Mouse (Mus musculus): ENCODE measurements around the gene Itgb3bp. TPM values are rescaled to one million over a fixed set of nuclear protein-coding genes. Genes with fewer than 3 reads are reported as not detected.

Itgb3bp gene
- polyA plus RNA-seq, 1 experiment = 7.6 TPM

DNA sequence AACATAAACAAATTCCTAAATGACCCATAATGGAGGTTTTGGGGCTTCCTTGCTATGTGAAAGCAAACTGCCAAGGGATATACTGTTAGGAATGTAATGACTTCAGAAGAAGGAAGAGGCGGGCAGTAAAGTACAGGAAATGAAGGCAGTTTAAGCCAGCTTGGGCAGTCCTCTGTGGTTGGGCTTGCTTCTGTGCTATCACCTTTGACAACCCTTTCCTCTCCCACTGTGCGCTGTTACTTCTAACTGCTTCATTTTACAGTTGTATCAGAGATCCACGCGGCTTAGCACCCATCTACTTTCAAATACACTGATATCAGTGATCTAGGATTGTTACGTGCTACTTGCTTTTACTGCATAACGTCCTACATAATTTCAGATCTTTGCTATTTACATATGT, 137.2 kb downstream of the Itgb3bp start:
- Histone ChIP-seq H3K4me3 (ENCODE audit: control insufficient read depth, low read depth, low read length) (no peak overlapping the region), H3K36me3 (ENCODE audit: control insufficient read depth, insufficient read depth, low read length) (no peaks in the 10 kb centered on the region), H3K27ac (ENCODE audit: control insufficient read depth, insufficient read depth, low read depth, low read length) (no peak overlapping the region), H3K27me3 (ENCODE audit: control insufficient read depth, insufficient read depth, low read length) (no peaks in the 10 kb centered on the region), H3K4me1 (ENCODE audit: control insufficient read depth, insufficient read depth, low read length) (no peaks in the 10 kb centered on the region)
- no peak for TF ChIP-seq CTCF (IDR thresholded peaks at IDR 0.05; ENCODE audit: control insufficient read depth, insufficient read depth, insufficient replicate concordance, low read depth, low read length)
- no peak for TF ChIP-seq POLR2A (IDR thresholded peaks at IDR 0.05; ENCODE audit: control insufficient read depth, low read depth, low read length)

DNA sequence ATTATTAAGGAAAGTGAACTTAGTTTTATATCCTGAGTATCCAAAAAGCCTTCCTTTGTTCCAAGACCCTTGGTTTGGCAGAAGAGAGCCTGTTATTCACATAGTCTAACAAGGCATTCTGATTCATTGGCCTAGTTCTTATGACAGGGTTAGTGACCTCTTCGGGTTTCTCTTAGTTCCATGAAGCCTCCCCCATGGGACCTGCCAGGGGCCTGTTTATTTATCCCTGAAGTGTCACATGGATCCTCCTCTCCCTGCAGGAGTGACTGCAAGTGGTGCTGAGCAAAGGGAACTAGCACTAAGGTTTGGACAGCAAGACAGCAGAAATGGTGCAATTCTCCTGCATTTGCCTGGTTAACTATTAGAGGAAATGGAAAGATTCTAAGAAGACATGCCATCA, 156.6 kb downstream of the Itgb3bp start:
- H3K36me3 ChIP-seq (ENCODE audit: control insufficient read depth, insufficient read depth, low read length) = no peaks in the 10 kb centered on the region
- no peaks in the 10 kb centered on the region for H3K4me1 ChIP-seq (ENCODE audit: control insufficient read depth, insufficient read depth, low read length)
- no peak overlapping the region for H3K27ac ChIP-seq (ENCODE audit: control insufficient read depth, insufficient read depth, low read depth, low read length)
- no peak overlapping the region for H3K4me3 ChIP-seq (ENCODE audit: control insufficient read depth, low read depth, low read length)
- H3K27me3 ChIP-seq (ENCODE audit: control insufficient read depth, insufficient read depth, low read length) = no peaks in the 10 kb centered on the region
- TF ChIP-seq CTCF (IDR thresholded peaks at IDR 0.05; ENCODE audit: control insufficient read depth, insufficient read depth, insufficient replicate concordance, low read depth, low read length) (no peak), POLR2A (IDR thresholded peaks at IDR 0.05; ENCODE audit: control insufficient read depth, low read depth, low read length) (no peak)

DNA sequence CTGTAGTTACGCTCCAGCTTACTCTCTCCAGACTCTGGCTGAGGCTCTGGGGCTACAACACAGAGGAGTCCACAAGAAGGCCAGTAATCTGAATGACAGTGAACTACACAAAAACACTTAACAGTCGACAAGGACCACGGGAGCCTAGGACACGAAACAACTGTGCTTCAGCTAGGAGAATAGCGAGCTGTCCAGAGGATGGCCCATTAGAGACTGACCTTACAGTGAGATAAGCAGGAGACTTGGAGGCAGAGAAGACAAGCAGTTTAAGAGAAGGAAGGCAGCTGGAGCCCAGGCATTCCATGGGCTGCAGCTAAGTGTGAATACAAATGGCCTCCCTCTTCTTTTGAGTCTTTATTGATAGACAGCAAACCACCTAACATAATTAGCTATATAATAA, 159.1 kb downstream of the Itgb3bp start:
- Histone ChIP-seq H3K4me1 (ENCODE audit: control insufficient read depth, insufficient read depth, low read length) (no peaks in the 10 kb centered on the region), H3K27me3 (ENCODE audit: control insufficient read depth, insufficient read depth, low read length) (no peaks in the 10 kb centered on the region), H3K36me3 (ENCODE audit: control insufficient read depth, insufficient read depth, low read length) (no peaks in the 10 kb centered on the region), H3K27ac (ENCODE audit: control insufficient read depth, insufficient read depth, low read depth, low read length) (no peak overlapping the region), H3K4me3 (ENCODE audit: control insufficient read depth, low read depth, low read length) (no peak overlapping the region)
- TF ChIP-seq POLR2A (IDR thresholded peaks at IDR 0.05; ENCODE audit: control insufficient read depth, low read depth, low read length) (no peak), CTCF (IDR thresholded peaks at IDR 0.05; ENCODE audit: control insufficient read depth, insufficient read depth, insufficient replicate concordance, low read depth, low read length) (no peak)

- Histone ChIP-seq H3K4me3 (ENCODE audit: control insufficient read depth, low read depth, low read length) (no peak overlapping the region), H3K27ac (ENCODE audit: control insufficient read depth, insufficient read depth, low read depth, low read length) (no peak overlapping the region), H3K36me3 (ENCODE audit: control insufficient read depth, insufficient read depth, low read length) (no peaks in the 10 kb centered on the region), H3K4me1 (ENCODE audit: control insufficient read depth, insufficient read depth, low read length) (no peaks in the 10 kb centered on the region), H3K27me3 (ENCODE audit: control insufficient read depth, insufficient read depth, low read length) (no peaks in the 10 kb centered on the region)
- no peak for TF ChIP-seq POLR2A (IDR thresholded peaks at IDR 0.05; ENCODE audit: control insufficient read depth, low read depth, low read length)
- no peak for TF ChIP-seq CTCF (IDR thresholded peaks at IDR 0.05; ENCODE audit: control insufficient read depth, insufficient read depth, insufficient replicate concordance, low read depth, low read length)
These were observed 162.9 kb downstream of the Itgb3bp start for GRCm38 (mm10) chr4:99766753-99767152.

- Histone ChIP-seq H3K36me3 (ENCODE audit: control insufficient read depth, insufficient read depth, low read length) (no peaks in the 10 kb centered on the region), H3K4me1 (ENCODE audit: control insufficient read depth, insufficient read depth, low read length) (no peaks in the 10 kb centered on the region), H3K27me3 (ENCODE audit: control insufficient read depth, insufficient read depth, low read length) (no peaks in the 10 kb centered on the region), H3K27ac (ENCODE audit: control insufficient read depth, insufficient read depth, low read depth, low read length) (no peak overlapping the region), H3K4me3 (ENCODE audit: control insufficient read depth, low read depth, low read length) (no peak overlapping the region)
- TF ChIP-seq CTCF (IDR thresholded peaks at IDR 0.05; ENCODE audit: control insufficient read depth, insufficient read depth, insufficient replicate concordance, low read depth, low read length) = no peak
- TF ChIP-seq POLR2A (IDR thresholded peaks at IDR 0.05; ENCODE audit: control insufficient read depth, low read depth, low read length) = no peak
These were observed 163.3 kb downstream of the Itgb3bp start for GRCm38 (mm10) chr4:99766303-99766702.

GRCm38 (mm10) chr4:99752426-99752825, 177.2 kb downstream of the Itgb3bp start:
- no peak overlapping the region for H3K27ac ChIP-seq (ENCODE audit: control insufficient read depth, insufficient read depth, low read depth, low read length)
- H3K36me3 ChIP-seq (ENCODE audit: control insufficient read depth, insufficient read depth, low read length) = no peaks in the 10 kb centered on the region
- no peak overlapping the region for H3K4me3 ChIP-seq (ENCODE audit: control insufficient read depth, low read depth, low read length)
- H3K4me1 ChIP-seq (ENCODE audit: control insufficient read depth, insufficient read depth, low read length) = no peaks in the 10 kb centered on the region
- H3K27me3 ChIP-seq (ENCODE audit: control insufficient read depth, insufficient read depth, low read length) = no peaks in the 10 kb centered on the region
- TF ChIP-seq CTCF (IDR thresholded peaks at IDR 0.05; ENCODE audit: control insufficient read depth, insufficient read depth, insufficient replicate concordance, low read depth, low read length) = no peak
- no peak for TF ChIP-seq POLR2A (IDR thresholded peaks at IDR 0.05; ENCODE audit: control insufficient read depth, low read depth, low read length)

- no peaks in the 10 kb centered on the region for H3K36me3 ChIP-seq (ENCODE audit: control insufficient read depth, insufficient read depth, low read length)
- no peak for TF ChIP-seq POLR2A (IDR thresholded peaks at IDR 0.05; ENCODE audit: control insufficient read depth, low read depth, low read length)
- TF ChIP-seq CTCF (IDR thresholded peaks at IDR 0.05; ENCODE audit: control insufficient read depth, insufficient read depth, insufficient replicate concordance, low read depth, low read length) = no peak
- no peaks in the 10 kb centered on the region for H3K27me3 ChIP-seq (ENCODE audit: control insufficient read depth, insufficient read depth, low read length)
- no peak overlapping the region for H3K4me3 ChIP-seq (ENCODE audit: control insufficient read depth, low read depth, low read length)
- H3K27ac ChIP-seq (ENCODE audit: control insufficient read depth, insufficient read depth, low read depth, low read length) = no peak overlapping the region
- H3K4me1 ChIP-seq (ENCODE audit: control insufficient read depth, insufficient read depth, low read length) = no peaks in the 10 kb centered on the region
These were observed 189.8 kb downstream of the Itgb3bp start for GRCm38 (mm10) chr4:99739836-99740235.

- TF ChIP-seq POLR2A (IDR thresholded peaks at IDR 0.05; ENCODE audit: control insufficient read depth, low read depth, low read length) = no peak
- no peak for TF ChIP-seq CTCF (IDR thresholded peaks at IDR 0.05; ENCODE audit: control insufficient read depth, insufficient read depth, insufficient replicate concordance, low read depth, low read length)
- Histone ChIP-seq H3K4me1 (ENCODE audit: control insufficient read depth, insufficient read depth, low read length) (no peaks in the 10 kb centered on the region), H3K27ac (ENCODE audit: control insufficient read depth, insufficient read depth, low read depth, low read length) (no peak overlapping the region), H3K36me3 (ENCODE audit: control insufficient read depth, insufficient read depth, low read length) (no peaks in the 10 kb centered on the region), H3K4me3 (ENCODE audit: control insufficient read depth, low read depth, low read length) (no peak overlapping the region), H3K27me3 (ENCODE audit: control insufficient read depth, insufficient read depth, low read length) (no peaks in the 10 kb centered on the region)
These were observed 203.6 kb downstream of the Itgb3bp start for GRCm38 (mm10) chr4:99725914-99726451.
